Mouse (Mus musculus) cerebellum, adult 2 months (tissue): ENCODE measurements around the gene Cda. TPM values are rescaled to one million over a fixed set of nuclear protein-coding genes. Genes with fewer than 3 reads are reported as not detected.

Experiments
- DNase-seq, 2 experiments: peaks; one replicate each; pipeline ENCODE4 v3.0.0; 2021
- H3K27ac ChIP-seq: fragments of 200-500 bp; 2 replicates; pipeline ENCODE4 v1.5.1; 2012; ENCODE audit warnings: low read length, control low read depth, inconsistent platforms; ENCODE audit not compliant: insufficient read depth
- H3K27me3 ChIP-seq: fragments of 200-500 bp; 2 replicates; pipeline ENCODE4 v1.6.1; 2012; ENCODE audit warnings: inconsistent platforms, mild to moderate bottlenecking, low read length, moderate library complexity; ENCODE audit not compliant: control insufficient read depth, insufficient read depth
- H3K4me1 ChIP-seq: fragments of 200-500 bp; 2 replicates; pipeline ENCODE4 v1.6.1; 2011; ENCODE audit warnings: low read length; ENCODE audit not compliant: control insufficient read depth, insufficient read depth
- H3K4me3 ChIP-seq: fragments of 200-500 bp; replicated peaks from 2 replicates; pipeline ENCODE3; 2011; ENCODE audit warnings: mild to moderate bottlenecking, low read depth, low read length, control low read depth; ENCODE audit not compliant: insufficient read depth
- CTCF ChIP-seq: fragments of 200-500 bp; IDR thresholded peaks from 2 replicates; pipeline ENCODE4 v1.5.1; 2011; ENCODE audit warnings: low read depth, mild to moderate bottlenecking, control low read depth, low read length, moderate library complexity, borderline replicate concordance; ENCODE audit not compliant: insufficient read depth
- POLR2A ChIP-seq: fragments of 200-500 bp; IDR thresholded peaks from 2 replicates; pipeline ENCODE4 v1.6.1; 2011; ENCODE audit warnings: low read length, control low read depth, borderline replicate concordance; ENCODE audit not compliant: insufficient read depth
- WGBS: fragments of 180-500 bp; shearing (Covaris S2); methylation state at CpG from one replicate; pipeline ENCODE4 v1.1.7; 2018; 5-methylcytosine and 5-hydroxymethylcytosine counted together
- polyA plus RNA-seq: library from polyadenylated mRNA; depleted of rRNA; stranded (reverse); fragments of >200 nt; gene quantifications from 2 replicates; pipeline ENCODE4 v1.2.3, GENCODE M21; 2012

Cda gene
- polyA plus RNA-seq, 1 experiment: 15.4 TPM

DNA sequence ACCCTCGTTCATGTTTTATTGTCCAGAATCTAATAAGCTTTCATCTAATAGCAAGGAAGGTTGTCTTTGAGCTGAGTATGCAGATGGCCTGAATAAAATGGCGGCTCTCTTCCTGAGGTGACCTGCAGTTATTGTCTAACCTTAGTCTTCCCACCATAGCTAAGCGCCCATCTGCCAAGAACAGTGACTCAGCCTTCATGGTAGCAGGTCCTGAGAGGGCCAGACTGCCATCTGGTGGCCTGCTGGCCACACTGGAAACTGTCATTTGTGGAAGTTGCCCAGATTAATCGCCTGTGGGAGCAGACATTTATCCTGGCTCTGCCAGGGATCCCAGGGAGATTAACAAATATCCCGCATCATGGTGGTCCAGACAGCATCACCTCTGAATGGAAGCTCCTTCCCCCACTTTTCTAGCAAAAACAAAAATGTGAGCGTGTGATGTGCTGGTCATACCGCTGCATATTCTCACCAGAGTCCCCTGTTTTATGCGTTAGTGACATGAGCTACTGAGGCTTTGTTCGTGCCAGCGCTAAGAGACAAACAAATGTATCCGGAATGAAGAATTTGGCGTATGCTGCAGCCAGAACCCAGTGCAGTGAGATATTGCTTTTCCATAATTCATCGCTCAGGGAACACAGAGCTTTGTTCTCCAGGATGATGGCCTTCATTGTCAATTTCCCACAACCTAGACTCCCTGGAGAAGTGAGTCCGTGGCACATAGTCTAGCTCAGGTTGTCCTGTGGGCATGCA, 11.5 kb upstream of the Cda start:
- Histone ChIP-seq H3K4me3 (no peak overlapping the region), H3K27ac (no peak overlapping the region), H3K4me1 (peaks cover 4% of the 10 kb centered on the region; the same call in 1 of the 2 replicates), H3K27me3 (no peaks in the 10 kb centered on the region)
- TF ChIP-seq CTCF (peak; percentile 97), POLR2A (no peak)
- DNase-seq: peak; percentile 87 to 88
- WGBS: 22% methylated on average over 14 of the region's 14 CpGs

DNA sequence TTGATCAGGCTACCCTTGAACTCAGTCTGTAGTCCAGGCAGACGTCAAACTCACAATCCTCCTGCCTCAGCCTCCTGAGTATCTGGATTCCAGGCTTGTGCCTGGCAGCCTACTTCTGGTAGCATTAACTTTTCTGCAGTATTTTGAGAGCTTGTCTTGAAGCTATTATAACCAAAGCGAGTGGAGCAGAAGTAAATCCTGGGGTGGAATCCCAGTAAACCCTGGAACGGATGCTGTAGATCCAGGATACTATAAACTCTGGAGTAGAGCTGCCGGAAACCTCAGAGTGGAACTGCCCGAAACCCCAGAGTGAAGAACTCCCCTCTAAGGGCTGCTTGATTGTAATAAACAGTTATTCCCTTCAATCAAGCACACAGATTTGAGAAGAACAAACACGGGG, 9.7 kb upstream of the Cda start:
- 66% methylated on average over 6 of the region's 6 CpGs for WGBS
- peaks cover 4% of the 10 kb centered on the region; the same call in 1 of the 2 replicates for H3K4me1 ChIP-seq
- TF ChIP-seq POLR2A: no peak
- TF ChIP-seq CTCF: no peak
- no peak overlapping the region for H3K4me3 ChIP-seq
- no peak for DNase-seq
- no peak overlapping the region for H3K27ac ChIP-seq
- no peaks in the 10 kb centered on the region for H3K27me3 ChIP-seq

DNA sequence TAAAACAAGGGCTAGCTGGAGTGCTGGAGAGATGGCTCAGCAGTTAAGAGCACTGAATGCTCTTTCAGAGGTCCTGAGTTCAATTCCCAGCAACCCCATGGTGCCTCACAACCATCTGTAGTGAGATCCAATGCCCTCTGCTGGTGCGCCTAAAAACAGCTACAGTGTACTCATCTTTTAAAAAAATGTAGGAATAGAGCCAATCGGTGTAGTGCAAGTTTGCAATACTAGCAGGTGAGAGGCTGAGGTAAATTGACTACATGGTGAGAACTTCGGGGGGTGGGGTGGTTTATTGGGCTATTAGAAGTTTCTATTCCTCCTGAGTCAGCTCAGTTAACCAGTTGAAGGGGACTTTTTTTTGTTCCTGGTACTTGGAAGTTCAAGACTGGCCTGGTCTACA, 7.3 kb upstream of the Cda start:
- Histone ChIP-seq H3K4me3 (no peak overlapping the region), H3K4me1 (peaks cover 4% of the 10 kb centered on the region; the same call in 1 of the 2 replicates), H3K27ac (no peak overlapping the region), H3K27me3 (no peaks in the 10 kb centered on the region)
- 84% methylated on average over 3 of the region's 3 CpGs for WGBS
- DNase-seq: no peak
- TF ChIP-seq POLR2A: no peak
- TF ChIP-seq CTCF: no peak

DNA sequence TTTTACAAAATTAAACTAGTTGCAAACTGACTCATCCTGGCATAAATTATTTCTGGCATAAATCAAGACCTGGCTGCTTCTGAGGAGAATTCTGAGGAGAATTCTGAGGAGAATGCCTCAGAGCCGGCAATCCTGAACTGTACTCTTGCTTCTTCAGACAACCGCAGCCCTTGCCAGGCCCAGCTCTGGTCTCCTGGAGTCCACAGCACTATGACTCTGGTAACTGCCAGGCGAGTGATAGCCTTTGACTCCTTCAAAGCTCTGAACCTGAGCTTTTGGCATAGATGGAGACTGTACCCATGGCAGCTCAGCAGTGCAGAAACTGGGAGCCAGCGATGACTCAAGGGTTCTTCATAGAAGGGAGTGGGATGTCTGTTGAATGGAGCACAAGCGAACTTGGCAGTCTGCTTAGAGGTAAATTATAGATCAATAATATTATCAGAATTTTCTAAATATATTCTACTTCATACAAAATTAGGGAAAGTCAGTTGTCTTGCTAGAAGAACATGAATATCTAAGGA, 3.3 kb upstream of the Cda start:
- TF ChIP-seq POLR2A: no peak
- TF ChIP-seq CTCF: no peak
- H3K27ac ChIP-seq: no peak overlapping the region
- WGBS: 75% methylated on average over 5 of the region's 5 CpGs
- peaks cover 3% of the 10 kb centered on the region for H3K4me1 ChIP-seq
- no peak overlapping the region for H3K4me3 ChIP-seq
- DNase-seq: no peak
- no peaks in the 10 kb centered on the region for H3K27me3 ChIP-seq

DNA sequence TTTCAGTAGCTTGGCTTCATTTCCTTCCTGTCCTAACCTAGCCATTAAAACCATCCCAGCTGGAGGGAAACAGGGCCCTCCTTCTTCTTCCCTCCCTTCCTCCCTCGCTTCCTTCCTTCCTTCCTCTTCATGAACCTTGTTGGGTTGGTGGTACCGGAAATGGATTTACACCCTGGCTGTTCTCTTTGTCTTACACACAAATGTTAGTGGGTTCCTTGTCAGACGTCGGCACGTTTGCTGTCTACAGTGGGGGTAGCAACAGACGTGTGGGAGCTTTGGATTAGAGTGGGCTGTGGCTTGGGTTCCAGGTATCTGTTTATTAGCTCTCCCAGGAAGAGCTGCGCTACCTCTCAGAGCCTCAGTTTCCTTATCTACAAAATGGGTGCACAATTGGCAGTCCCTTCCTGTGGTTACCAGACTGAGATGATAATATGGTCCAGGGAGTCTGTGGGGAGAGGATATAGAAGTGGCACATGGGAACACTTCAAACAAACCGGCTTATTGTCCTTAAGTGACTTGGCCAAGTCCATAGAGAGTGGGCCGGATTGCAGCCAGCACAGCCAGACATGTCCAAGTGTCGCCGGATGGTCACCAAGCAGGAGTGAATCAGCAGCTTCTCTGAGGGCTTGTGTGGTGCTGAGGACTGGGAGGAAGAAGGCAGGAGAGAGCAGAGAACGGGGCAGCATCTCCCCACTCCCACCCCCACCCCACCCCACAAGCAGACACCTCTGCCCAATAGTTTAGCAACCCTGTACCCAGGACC, 887 bp upstream of the Cda start:
- 66% methylated on average over 12 of the region's 12 CpGs for WGBS
- H3K4me1 ChIP-seq: peaks cover 3% of the 10 kb centered on the region
- H3K27ac ChIP-seq: no peak overlapping the region
- H3K27me3 ChIP-seq: no peaks in the 10 kb centered on the region
- no peak for DNase-seq
- H3K4me3 ChIP-seq: no peak overlapping the region
- TF ChIP-seq POLR2A (no peak), CTCF (no peak)

DNA sequence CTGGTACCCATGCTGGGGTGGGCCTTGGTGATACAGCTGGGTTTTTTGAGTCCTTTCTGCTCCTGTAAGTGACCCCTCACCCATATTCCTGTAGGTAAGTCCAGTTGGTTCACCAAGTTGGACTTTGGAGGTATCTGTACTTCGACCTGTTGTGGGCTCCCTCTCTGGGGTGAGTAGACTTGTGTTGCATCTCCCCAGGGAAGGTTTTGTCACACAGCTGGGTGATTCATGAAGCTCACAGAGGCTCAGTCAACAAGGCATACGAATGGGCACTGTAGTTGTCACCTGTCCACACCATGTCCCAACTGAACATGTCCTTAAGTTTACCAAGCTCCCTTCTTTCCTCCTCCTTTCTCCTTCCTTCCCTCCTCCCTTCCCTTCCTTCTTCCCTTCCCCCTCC, 1.2 kb downstream of the Cda start:
- Histone ChIP-seq H3K4me1 (peaks cover 7% of the 10 kb centered on the region), H3K4me3 (no peak overlapping the region), H3K27me3 (no peaks in the 10 kb centered on the region), H3K27ac (no peak overlapping the region)
- WGBS: 87% methylated on average over 2 of the region's 2 CpGs
- no peak for DNase-seq
- TF ChIP-seq CTCF (no peak), POLR2A (no peak)

DNA sequence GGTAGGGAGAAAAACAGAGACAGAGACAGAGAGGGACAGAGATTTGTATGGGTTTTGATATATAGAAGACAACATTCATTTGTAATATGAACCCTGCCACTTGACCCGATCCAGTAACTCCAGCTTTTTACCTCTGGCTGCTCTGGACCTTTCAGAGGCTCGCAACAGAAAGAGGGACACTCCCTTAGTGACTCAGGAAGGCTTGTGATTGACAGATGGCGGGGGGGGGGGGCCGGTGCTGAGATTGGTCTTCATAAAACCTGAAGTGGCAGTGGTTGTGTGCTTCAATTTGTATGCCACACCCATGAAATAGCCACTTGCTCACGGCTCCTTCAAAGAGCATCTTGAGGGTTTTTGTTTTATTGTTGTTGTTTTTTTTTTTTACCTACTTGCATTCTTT, 4.3 kb downstream of the Cda start:
- Histone ChIP-seq H3K27me3 (no peaks in the 10 kb centered on the region), H3K4me3 (no peak overlapping the region), H3K27ac (no peak overlapping the region), H3K4me1 (peaks cover 11% of the 10 kb centered on the region)
- TF ChIP-seq POLR2A (no peak), CTCF (no peak)
- DNase-seq: no peak
- WGBS: 75% methylated on average over 5 of the region's 5 CpGs
